Mouse (Mus musculus) thymus, adult 2 months (tissue): ENCODE measurements around the gene Rnf126. TPM values are rescaled to one million over a fixed set of nuclear protein-coding genes. Genes with fewer than 3 reads are reported as not detected.

Experiments
- DNase-seq: peaks from one replicate; pipeline ENCODE4 v3.0.0; 2021
- H3K27ac ChIP-seq: fragments of 200-500 bp; 2 replicates; pipeline ENCODE4 v1.5.1; 2012; ENCODE audit warnings: low read length, control low read depth; ENCODE audit not compliant: control insufficient read depth, insufficient read depth
- H3K27me3 ChIP-seq: fragments of 200-500 bp; 2 replicates; pipeline ENCODE4 v1.6.1; 2012; ENCODE audit warnings: mild to moderate bottlenecking, low read length, moderate library complexity, mixed read lengths; ENCODE audit not compliant: control insufficient read depth, insufficient read depth
- H3K36me3 ChIP-seq: fragments of 200-500 bp; 2 replicates; pipeline ENCODE4 v1.6.1; 2012; ENCODE audit warnings: mild to moderate bottlenecking, low read length, moderate library complexity; ENCODE audit not compliant: control insufficient read depth, insufficient read depth
- H3K4me1 ChIP-seq: fragments of 200-500 bp; replicated peaks from 2 replicates; pipeline ENCODE4 v1.6.1; 2012; ENCODE audit warnings: low read length; ENCODE audit not compliant: control insufficient read depth, insufficient read depth
- H3K4me3 ChIP-seq: fragments of 200-500 bp; 2 replicates; pipeline ENCODE4 v1.5.1; 2012; ENCODE audit warnings: mild to moderate bottlenecking, low read length, control low read depth, moderate library complexity; ENCODE audit not compliant: control insufficient read depth, insufficient read depth
- CTCF ChIP-seq: fragments of 200-500 bp; IDR thresholded peaks from 2 replicates; pipeline ENCODE4 v1.5.1; 2012; ENCODE audit warnings: mild to moderate bottlenecking, control low read depth, low read length, moderate library complexity, borderline replicate concordance; ENCODE audit not compliant: control insufficient read depth, poor library complexity, insufficient read depth; ENCODE audit errors: extremely low read depth
- POLR2A ChIP-seq: fragments of 200-500 bp; IDR thresholded peaks from 2 replicates; pipeline ENCODE4 v1.6.1; 2012; ENCODE audit warnings: mild to moderate bottlenecking, low read length, control low read depth, moderate library complexity; ENCODE audit not compliant: control insufficient read depth, poor library complexity, insufficient read depth; ENCODE audit errors: extremely low read depth
- WGBS: fragments of 180-500 bp; shearing (Covaris S2); methylation state at CpG from one replicate; pipeline ENCODE4 v1.1.7; 2018; 5-methylcytosine and 5-hydroxymethylcytosine counted together
- polyA plus RNA-seq: library from polyadenylated mRNA; depleted of rRNA; stranded (reverse); fragments of >200 nt; gene quantifications from 2 replicates; pipeline ENCODE4 v1.2.3, GENCODE M21; 2012

Gene Rnf126
- polyA plus RNA-seq, 1 experiment, result 375 TPM

DNA sequence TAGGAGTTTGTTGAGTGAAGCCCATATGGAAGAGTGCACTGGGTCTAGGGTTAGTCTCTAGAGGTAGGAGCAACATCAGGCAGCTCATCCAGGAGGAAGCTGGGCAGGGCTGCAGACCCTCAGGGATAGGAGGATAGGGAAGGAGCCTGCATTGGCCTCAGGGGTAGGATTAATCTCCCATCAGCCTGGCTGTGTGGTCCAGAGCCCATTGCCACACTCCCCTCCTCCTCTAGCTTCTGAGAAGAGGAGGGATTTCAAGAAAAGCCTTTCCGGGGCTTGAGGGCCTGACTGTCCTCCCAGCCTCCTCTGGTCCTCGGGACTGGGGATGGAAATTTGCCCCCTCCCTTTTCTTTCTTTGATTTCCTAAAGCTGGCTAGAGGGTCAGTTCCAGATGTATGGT, 12.4 kb upstream of the Rnf126 start:
- 44% methylated on average over 2 of the region's 2 CpGs for WGBS
- Histone ChIP-seq H3K4me3 (no peak overlapping the region), H3K4me1 (peaks cover 35% of the 10 kb centered on the region), H3K27me3 (no peaks in the 10 kb centered on the region; the same call in 1 of the 2 replicates), H3K27ac (no peak overlapping the region), H3K36me3 (no peaks in the 10 kb centered on the region)
- TF ChIP-seq POLR2A (no peak), CTCF (no peak)
- no peak for DNase-seq

DNA sequence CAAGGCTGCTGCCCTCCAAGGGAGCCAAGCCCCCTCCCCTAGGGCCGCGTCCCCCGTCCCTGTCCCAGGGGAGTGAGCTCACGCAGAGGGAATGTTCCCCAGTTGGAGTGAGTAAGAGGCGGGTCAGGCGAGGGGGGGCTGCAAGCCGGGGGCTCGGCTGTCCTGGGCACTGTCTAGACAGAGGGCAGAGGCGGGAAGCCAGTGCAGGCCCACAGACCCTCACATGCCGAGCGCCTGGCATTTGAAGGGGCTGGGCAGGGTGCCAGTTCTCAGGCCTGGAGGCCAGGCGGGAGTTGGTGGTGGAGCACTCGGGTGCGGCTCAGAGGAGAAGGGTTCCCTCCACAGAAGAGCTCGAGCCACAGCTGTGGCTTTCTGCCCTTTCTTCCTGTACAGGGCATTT, 11.3 kb upstream of the Rnf126 start:
- WGBS, result 25% methylated on average over 15 of the region's 15 CpGs
- DNase-seq, result no peak
- Histone ChIP-seq H3K27ac (no peak overlapping the region), H3K36me3 (no peaks in the 10 kb centered on the region), H3K4me1 (peaks cover 37% of the 10 kb centered on the region), H3K4me3 (no peak overlapping the region), H3K27me3 (no peaks in the 10 kb centered on the region; the same call in 1 of the 2 replicates)
- TF ChIP-seq CTCF, result no peak
- no peak for TF ChIP-seq POLR2A

- H3K4me3 ChIP-seq, result 0 out of 2 replicates have a peak within 1 kb of the TSS, but pooled peaks have one; percentile 14
- no peak within 1 kb of the TSS for H3K27ac ChIP-seq
- H3K27me3 ChIP-seq, result no peaks in the 10 kb centered on the region; the same call in 1 of the 2 replicates
- no peak for DNase-seq
- H3K4me1 ChIP-seq, result peaks cover 29% of the 10 kb centered on the region
- 10% methylated on average over 38 of the region's 39 CpGs for WGBS
- no peak for TF ChIP-seq CTCF
- TF ChIP-seq POLR2A, result no peak
- H3K36me3 ChIP-seq, result no peaks in the 10 kb centered on the region
These were observed 10.4 kb upstream of the Rnf126 start, which contains the start of gene Fstl3 for GRCm38 (mm10) chr10:79777103-79777531. Gene Fstl3, plus strand, starts transcription at chr10:79777272.

DNA sequence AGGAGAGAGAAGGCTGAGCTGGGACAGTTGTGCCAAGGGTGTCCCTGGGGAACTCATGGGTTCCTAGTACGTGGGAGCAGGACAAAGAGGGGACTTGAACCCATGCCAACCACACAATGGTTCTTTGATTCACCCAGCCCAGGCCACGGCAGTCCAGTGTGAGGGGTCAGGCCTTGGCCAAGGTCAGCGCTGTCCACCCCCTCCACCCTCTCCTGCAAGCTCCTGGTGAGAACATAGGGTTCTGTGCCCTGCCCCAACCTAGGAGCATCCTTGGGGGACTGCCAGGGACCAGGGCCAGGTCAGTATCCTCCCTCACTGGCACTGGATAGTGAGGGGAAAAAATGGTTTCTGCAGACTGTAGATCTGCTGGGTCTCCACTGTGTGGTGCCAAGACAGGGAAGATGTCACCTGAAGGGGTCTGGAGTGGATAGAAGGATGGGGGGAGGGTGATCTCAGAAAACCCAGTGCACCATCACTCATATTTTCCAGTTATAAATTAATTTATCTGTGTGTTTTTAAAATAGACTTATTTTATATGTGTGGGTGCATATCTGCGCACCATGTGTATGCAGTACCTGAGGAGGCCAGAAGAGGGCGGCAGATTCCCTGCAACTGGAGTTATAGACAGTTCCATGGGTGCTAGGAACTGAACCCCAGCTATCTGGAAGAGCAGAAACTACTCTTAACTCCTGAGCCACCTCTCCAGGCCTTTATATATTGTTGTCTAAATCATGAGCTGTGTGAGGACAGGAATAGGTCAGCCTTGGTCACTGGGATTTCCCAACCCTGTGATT, 7.9 kb upstream of the Rnf126 start:
- H3K27me3 ChIP-seq, result no peaks in the 10 kb centered on the region; the same call in 1 of the 2 replicates
- no peak overlapping the region for H3K4me3 ChIP-seq
- no peaks in the 10 kb centered on the region for H3K36me3 ChIP-seq

DNA sequence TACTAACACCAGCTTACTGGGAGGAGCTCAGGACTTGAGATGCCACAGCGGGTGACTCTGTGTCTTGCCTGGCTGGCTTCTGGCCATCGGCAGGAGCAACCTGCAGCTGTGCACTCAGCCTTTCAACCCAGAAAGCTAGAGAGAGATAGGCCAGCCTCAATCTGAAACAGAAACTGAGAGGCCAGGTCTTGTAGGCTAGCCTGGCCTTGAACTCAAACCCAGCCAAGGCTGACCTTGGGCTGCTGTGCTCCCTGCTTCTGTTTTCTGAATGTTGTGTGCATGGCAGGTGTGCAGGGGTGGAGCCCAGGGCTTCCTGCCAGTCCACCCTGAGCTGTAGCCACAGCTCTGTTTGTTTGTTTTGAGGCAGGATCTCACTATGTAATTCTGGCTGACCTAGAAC, 6.5 kb upstream of the Rnf126 start:
- Histone ChIP-seq H3K4me3 (no peak overlapping the region), H3K36me3 (no peaks in the 10 kb centered on the region), H3K4me1 (peaks cover 8% of the 10 kb centered on the region; the same call in 1 of the 2 replicates), H3K27me3 (no peaks in the 10 kb centered on the region; the same call in 1 of the 2 replicates), H3K27ac (no peak overlapping the region)
- DNase-seq, result no peak
- TF ChIP-seq POLR2A, result no peak
- no peak for TF ChIP-seq CTCF
- WGBS, result 82% methylated on average over 2 of the region's 2 CpGs

More for the DNA sequence above, 7.9 kb upstream of the Rnf126 start:
- 86% methylated on average over 5 of the region's 5 CpGs for WGBS
- H3K27ac ChIP-seq, result no peak overlapping the region
- DNase-seq, result no peak
- peaks cover 8% of the 10 kb centered on the region; the same call in 1 of the 2 replicates for H3K4me1 ChIP-seq
- TF ChIP-seq POLR2A (no peak), CTCF (no peak)

- WGBS, result 95% methylated on average over 3 of the region's 3 CpGs
- no peaks in the 10 kb centered on the region for H3K36me3 ChIP-seq
- H3K4me1 ChIP-seq, result peaks cover 12% of the 10 kb centered on the region
- DNase-seq, result no peak
- TF ChIP-seq POLR2A, result no peak
- TF ChIP-seq CTCF, result no peak
- H3K27me3 ChIP-seq, result no peaks in the 10 kb centered on the region; the same call in 1 of the 2 replicates
- H3K4me3 ChIP-seq, result no peak overlapping the region
- H3K27ac ChIP-seq, result no peak overlapping the region
These were observed 5.6 kb upstream of the Rnf126 start for GRCm38 (mm10) chr10:79772320-79772719.

GRCm38 (mm10) chr10:79769329-79769728, 2.6 kb upstream of the Rnf126 start:
- no peak for DNase-seq
- Histone ChIP-seq H3K36me3 (no peaks in the 10 kb centered on the region), H3K27me3 (no peaks in the 10 kb centered on the region), H3K4me1 (peaks cover 28% of the 10 kb centered on the region), H3K4me3 (no peak overlapping the region), H3K27ac (no peak overlapping the region)
- 97% methylated on average over 4 of the region's 4 CpGs for WGBS
- no peak for TF ChIP-seq CTCF
- no peak for TF ChIP-seq POLR2A
